Mouse (Mus musculus) stomach, postnatal 0 days (tissue): ENCODE results near the gene Herc3. TPM values are rescaled to one million over a fixed set of nuclear protein-coding genes. Genes with fewer than 3 reads are reported as not detected.

ENCODE experiments used
- ATAC-seq: fragments of 200-750 bp; cut with Nextera tagmentation; 2 replicates; pipeline ENCODE4 v1.8.0; 2017; ENCODE audit not compliant: low FRiP score, low TSS enrichment
- DNase-seq: peaks from one replicate; pipeline ENCODE4 v3.0.0-alpha.2; 2016; ENCODE audit warnings: low spot score
- H3K27ac ChIP-seq: fragments of 300-500 bp; sonication (generic); replicated peaks from 2 replicates; pipeline ENCODE4 v1.5.1; 2014; ENCODE audit warnings: mild to moderate bottlenecking, control low read depth
- H3K27me3 ChIP-seq: fragments of 300-500 bp; sonication (generic); 2 replicates; pipeline ENCODE4 v1.6.1; 2014; ENCODE audit warnings: low read length; ENCODE audit not compliant: control insufficient read depth, insufficient read depth
- H3K36me3 ChIP-seq: fragments of 300-500 bp; sonication (generic); 2 replicates; pipeline ENCODE4 v1.6.1; 2014; ENCODE audit warnings: low read length, mixed read lengths; ENCODE audit not compliant: control insufficient read depth, insufficient read depth
- H3K4me1 ChIP-seq: fragments of 300-500 bp; sonication (generic); replicated peaks from 2 replicates; pipeline ENCODE4 v1.6.1; 2014; ENCODE audit warnings: antibody characterized with exemption; ENCODE audit not compliant: control insufficient read depth, insufficient read depth
- H3K4me2 ChIP-seq: fragments of 300-500 bp; sonication (generic); replicated peaks from 2 replicates; pipeline ENCODE4 v1.6.1; 2014; ENCODE audit warnings: low read depth, mild to moderate bottlenecking, control low read depth, moderate library complexity
- H3K4me3 ChIP-seq: fragments of 300-500 bp; sonication (generic); 2 replicates; pipeline ENCODE4 v1.5.1; 2014; ENCODE audit warnings: low read depth, low read length, control low read depth
- H3K9ac ChIP-seq: fragments of 300-500 bp; sonication (generic); 2 replicates; pipeline ENCODE4 v1.6.1; 2014; ENCODE audit warnings: mild to moderate bottlenecking, low read length, control low read depth, mixed read lengths
- H3K9me3 ChIP-seq: fragments of 300-500 bp; sonication (generic); 2 replicates; pipeline ENCODE4 v1.6.1; 2016; ENCODE audit warnings: low read length; ENCODE audit not compliant: control insufficient read depth
- CTCF ChIP-seq: IDR thresholded peaks from 2 replicates; pipeline ENCODE4 v1.5.1; 2016; ENCODE audit warnings: antibody characterized with exemption, low read depth, mild to moderate bottlenecking, moderate library complexity
- EP300 ChIP-seq: optimal IDR thresholded peaks from 2 replicates; pipeline ENCODE3; 2016; ENCODE audit warnings: antibody characterized with exemption
- WGBS: fragments of 180-500 bp; shearing (Covaris S2); extraction: QIAGEN DNeasy Blood & Tissue Kit; methylation state at CpG from one replicate; pipeline ENCODE4 v1.1.7; 2014; 5-methylcytosine and 5-hydroxymethylcytosine counted together
- polyA plus RNA-seq: library from polyadenylated mRNA; unstranded; fragments of >200 nt; fragmentation: Nextera tagmentation; extraction: Ambion mirVana; gene quantifications from 2 replicates; pipeline ENCODE4 v1.2.1, GENCODE M21; 2015

The Herc3 gene
- polyA plus RNA-seq, 1 experiment from 2014 or later = 11.0 TPM

DNA sequence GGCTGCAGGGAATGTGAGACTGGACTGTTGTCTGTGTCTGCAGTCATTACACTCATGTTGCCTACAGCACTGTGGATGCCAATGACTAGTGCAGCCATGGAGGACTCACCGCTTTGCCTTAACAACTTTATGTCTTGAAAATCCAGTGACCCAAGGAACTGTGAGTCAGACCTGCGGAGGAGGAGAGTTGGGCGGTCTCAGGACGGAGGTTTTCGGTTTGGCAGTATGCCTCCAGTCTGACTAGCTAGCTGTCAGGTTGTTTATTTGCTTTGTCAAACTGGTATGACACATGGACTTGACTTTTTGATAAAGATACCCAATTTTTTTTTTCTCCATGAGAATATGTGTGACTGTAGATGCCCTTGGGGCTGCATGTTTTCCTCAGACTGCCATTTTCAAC is 16.6 kb downstream of the Herc3 start:
- Histone ChIP-seq H3K27me3 (no peaks in the 10 kb centered on the region), H3K9ac (no peak overlapping the region), H3K9me3 (no peaks in the 10 kb centered on the region), H3K4me1 (no peaks in the 10 kb centered on the region), H3K4me2 (no peak overlapping the region), H3K36me3 (no peaks in the 10 kb centered on the region), H3K4me3 (no peak overlapping the region), H3K27ac (no peak overlapping the region)
- DNase-seq (peak; percentile 55), ATAC-seq (peak; percentile 78)
- WGBS = 60% methylated on average over 5 of the region's 5 CpGs
- TF ChIP-seq EP300 (no peak), CTCF (no peak)

DNA sequence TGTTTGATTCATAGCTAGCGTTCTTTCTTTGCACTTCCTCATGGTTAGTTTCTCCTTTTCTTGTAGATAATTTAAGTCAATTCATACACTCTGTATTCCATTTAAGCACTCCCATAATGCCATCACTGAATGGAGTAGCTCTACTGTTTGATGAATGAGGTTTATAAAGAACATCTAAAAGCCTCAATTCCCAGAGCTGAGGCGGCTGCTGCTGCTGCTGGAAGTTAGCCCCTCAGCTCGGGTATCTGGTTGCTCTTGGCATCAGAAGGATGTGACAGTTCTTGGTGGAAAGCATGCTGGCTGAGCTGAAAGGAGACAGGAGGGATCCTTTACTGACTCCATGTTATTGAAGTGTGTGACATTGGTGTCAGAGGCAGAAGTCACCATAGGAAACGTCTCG is 18.1 kb downstream of the Herc3 start:
- Histone ChIP-seq H3K36me3 (no peaks in the 10 kb centered on the region), H3K4me1 (no peaks in the 10 kb centered on the region), H3K9ac (no peak overlapping the region), H3K9me3 (no peaks in the 10 kb centered on the region), H3K27ac (no peak overlapping the region), H3K27me3 (no peaks in the 10 kb centered on the region), H3K4me2 (no peak overlapping the region), H3K4me3 (no peak overlapping the region)
- TF ChIP-seq EP300 = no peak
- no peak for TF ChIP-seq CTCF
- 51% methylated on average over 5 of the region's 5 CpGs for WGBS
- DNase-seq (no peak), ATAC-seq (no peak)

DNA sequence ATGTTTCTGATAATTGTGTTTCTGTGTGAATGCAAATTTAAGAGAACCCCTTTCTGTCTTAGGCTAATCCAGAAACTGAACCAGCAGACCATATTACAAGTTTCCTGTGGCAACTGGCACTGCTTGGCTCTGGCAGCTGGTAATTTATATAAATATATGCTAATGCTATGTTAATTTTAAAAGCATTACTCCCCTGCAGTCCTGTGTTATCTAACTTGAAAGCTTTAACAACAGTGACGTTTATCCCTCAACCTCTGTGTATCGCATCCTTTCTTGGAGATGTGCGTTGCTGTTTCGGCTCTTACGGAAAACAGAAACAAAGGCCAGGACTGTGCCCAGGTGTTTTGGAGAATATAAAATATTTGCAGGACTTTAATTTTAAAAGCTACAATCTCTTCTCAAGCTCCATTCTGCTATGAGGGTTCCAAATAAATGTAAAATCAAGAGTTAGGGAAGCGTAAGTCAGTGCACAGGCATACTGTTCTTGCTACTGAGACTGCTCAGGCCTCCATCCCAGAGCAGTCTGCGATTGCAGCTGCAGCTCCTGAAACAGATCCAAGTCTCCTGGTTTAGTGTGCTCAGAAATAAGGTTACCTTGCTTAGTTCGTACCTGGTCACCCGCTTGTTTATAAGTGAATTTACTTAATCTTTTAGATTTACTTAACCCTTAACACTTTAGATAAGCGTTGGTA is 24.6 kb downstream of the Herc3 start:
- no peaks in the 10 kb centered on the region for H3K36me3 ChIP-seq
- 72% methylated on average over 10 of the region's 10 CpGs for WGBS
- no peak for TF ChIP-seq EP300
- no peak for TF ChIP-seq CTCF
- H3K9ac ChIP-seq = no peak overlapping the region
- ATAC-seq = no peak
- no peak overlapping the region for H3K4me2 ChIP-seq
- no peak overlapping the region for H3K4me3 ChIP-seq
- no peaks in the 10 kb centered on the region for H3K27me3 ChIP-seq
- H3K9me3 ChIP-seq = no peaks in the 10 kb centered on the region
- DNase-seq = no peak
- no peaks in the 10 kb centered on the region for H3K4me1 ChIP-seq
- no peak overlapping the region for H3K27ac ChIP-seq

DNA sequence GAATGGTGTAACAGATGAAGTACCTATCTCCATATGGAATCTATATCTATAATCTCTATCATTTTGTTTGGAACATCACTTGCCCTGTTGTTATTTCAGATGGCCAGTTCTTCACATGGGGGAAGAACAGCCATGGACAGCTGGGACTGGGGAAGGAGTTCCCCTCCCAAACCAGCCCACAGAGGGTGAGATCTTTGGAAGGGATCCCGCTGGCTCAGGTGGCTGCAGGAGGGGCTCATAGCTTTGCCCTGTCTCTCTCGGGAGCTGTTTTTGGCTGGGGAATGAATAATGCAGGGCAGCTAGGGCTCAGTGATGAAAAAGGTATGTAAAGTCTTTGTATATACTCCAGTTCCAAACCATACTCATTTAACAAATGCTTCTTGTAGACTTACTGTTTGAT is 25.2 kb downstream of the Herc3 start:
- ATAC-seq = no peak

DNA sequence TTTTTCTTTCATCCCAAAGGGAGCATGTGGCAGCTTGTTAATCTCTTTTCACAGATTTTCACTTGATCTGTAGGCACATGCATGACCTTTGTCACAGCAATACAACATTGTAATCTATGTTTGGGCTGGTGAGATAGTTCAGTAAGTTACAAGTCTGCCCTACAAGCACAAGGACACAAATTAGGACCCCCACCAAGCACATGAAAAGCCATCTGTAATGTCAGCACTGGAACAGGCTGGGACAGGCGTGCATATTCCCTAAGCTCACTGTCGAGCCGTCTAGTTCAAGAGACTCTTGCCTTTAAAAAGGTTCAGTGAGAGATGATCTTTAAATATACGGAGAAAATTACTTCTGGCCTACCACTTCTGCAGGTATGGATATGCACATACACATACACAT is 28.3 kb downstream of the Herc3 start:
- Histone ChIP-seq H3K27me3 (no peaks in the 10 kb centered on the region), H3K4me2 (no peak overlapping the region), H3K9ac (no peak overlapping the region), H3K36me3 (no peaks in the 10 kb centered on the region), H3K9me3 (no peaks in the 10 kb centered on the region), H3K4me1 (no peaks in the 10 kb centered on the region), H3K4me3 (no peak overlapping the region), H3K27ac (no peak overlapping the region)
- 76% methylated on average over 4 of the region's 4 CpGs for WGBS
- ATAC-seq (no peak), DNase-seq (no peak)
- TF ChIP-seq CTCF (no peak), EP300 (no peak)

More for the DNA sequence above, 25.2 kb downstream of the Herc3 start:
- H3K4me3 ChIP-seq = no peak overlapping the region
- 46% methylated on average over 2 of the region's 2 CpGs for WGBS
- no peak overlapping the region for H3K9ac ChIP-seq
- DNase-seq = no peak
- H3K36me3 ChIP-seq = no peaks in the 10 kb centered on the region
- H3K27me3 ChIP-seq = no peaks in the 10 kb centered on the region
- TF ChIP-seq CTCF = no peak
- TF ChIP-seq EP300 = no peak
- no peaks in the 10 kb centered on the region for H3K9me3 ChIP-seq
- H3K4me1 ChIP-seq = no peaks in the 10 kb centered on the region
- no peak overlapping the region for H3K27ac ChIP-seq
- H3K4me2 ChIP-seq = no peak overlapping the region

DNA sequence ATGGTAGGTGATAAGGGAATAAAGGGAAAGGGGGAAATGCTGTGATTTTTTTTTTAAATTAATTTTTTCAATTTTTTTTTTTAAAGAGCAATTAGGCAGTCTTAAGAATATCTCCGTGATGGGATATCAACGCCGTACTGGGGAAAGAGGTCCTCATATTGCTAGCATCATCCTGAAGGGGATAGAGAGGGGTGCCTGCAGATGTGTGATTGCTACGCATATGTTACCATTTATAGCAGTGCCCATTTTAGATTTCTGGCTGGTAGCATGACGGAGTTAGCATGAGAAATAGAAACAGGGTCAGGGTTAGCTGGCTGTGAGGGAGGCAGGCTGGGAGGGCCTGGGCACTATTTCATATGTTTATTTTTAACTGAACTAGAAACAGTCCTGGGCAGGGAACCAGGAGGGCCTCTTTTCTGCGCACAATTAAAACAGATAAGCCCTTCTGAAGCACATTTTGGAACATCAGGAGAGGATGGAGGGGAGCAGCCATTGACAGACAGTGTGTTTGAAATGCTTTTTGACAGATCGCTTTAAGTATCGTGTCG is 31.3 kb downstream of the Herc3 start:
- no peak overlapping the region for H3K4me3 ChIP-seq
- DNase-seq (no peak), ATAC-seq (no peak)
- no peak for TF ChIP-seq CTCF
- no peak for TF ChIP-seq EP300
- no peak overlapping the region for H3K4me2 ChIP-seq
- no peaks in the 10 kb centered on the region for H3K36me3 ChIP-seq
- no peak overlapping the region for H3K27ac ChIP-seq
- no peak overlapping the region for H3K9ac ChIP-seq
- H3K27me3 ChIP-seq = no peaks in the 10 kb centered on the region
- WGBS = 62% methylated on average over 9 of the region's 9 CpGs
- no peaks in the 10 kb centered on the region for H3K4me1 ChIP-seq
- no peaks in the 10 kb centered on the region for H3K9me3 ChIP-seq
